Mouse (Mus musculus) testis, adult 2 months (tissue): ENCODE data around the gene Eme2. TPM values are rescaled to one million over a fixed set of nuclear protein-coding genes. Genes with fewer than 3 reads are reported as not detected.

Experiments used
- H3K27ac ChIP-seq: fragments of 200-500 bp; 2 replicates; pipeline ENCODE4 v1.5.1; 2012; ENCODE audit warnings: low read depth, low read length; ENCODE audit not compliant: control insufficient read depth, insufficient read depth
- H3K27me3 ChIP-seq: fragments of 200-500 bp; 2 replicates; pipeline ENCODE4 v1.6.1; 2012; ENCODE audit warnings: mild to moderate bottlenecking, low read length, moderate library complexity; ENCODE audit not compliant: control insufficient read depth, insufficient read depth
- H3K36me3 ChIP-seq: fragments of 200-500 bp; 2 replicates; pipeline ENCODE4 v1.6.1; 2012; ENCODE audit warnings: mild to moderate bottlenecking, low read length; ENCODE audit not compliant: control insufficient read depth, insufficient read depth
- H3K4me1 ChIP-seq: fragments of 200-500 bp; 2 replicates; pipeline ENCODE4 v1.6.1; 2012; ENCODE audit warnings: low read length; ENCODE audit not compliant: control insufficient read depth, insufficient read depth
- H3K4me3 ChIP-seq: fragments of 200-500 bp; 2 replicates; pipeline ENCODE4 v1.5.1; 2012; ENCODE audit warnings: low read depth, mild to moderate bottlenecking, low read length, moderate library complexity, mixed read lengths; ENCODE audit not compliant: control insufficient read depth
- CTCF ChIP-seq: fragments of 200-500 bp; IDR thresholded peaks from 2 replicates; pipeline ENCODE4 v1.5.1; 2012; ENCODE audit warnings: low read depth, mild to moderate bottlenecking, inconsistent platforms, low read length, moderate library complexity; ENCODE audit not compliant: control insufficient read depth, insufficient read depth, insufficient replicate concordance
- POLR2A ChIP-seq: fragments of 200-500 bp; IDR thresholded peaks from 2 replicates; pipeline ENCODE4 v1.6.1; 2012; ENCODE audit warnings: low read depth, mild to moderate bottlenecking, inconsistent platforms, low read length, moderate library complexity; ENCODE audit not compliant: control insufficient read depth
- polyA plus RNA-seq: library from polyadenylated mRNA; depleted of rRNA; stranded (reverse); fragments of >200 nt; gene quantifications from 2 replicates; pipeline ENCODE4 v1.2.3, GENCODE M21; 2012

Eme2 gene
- polyA plus RNA-seq, 1 experiment = 28.0 TPM

DNA sequence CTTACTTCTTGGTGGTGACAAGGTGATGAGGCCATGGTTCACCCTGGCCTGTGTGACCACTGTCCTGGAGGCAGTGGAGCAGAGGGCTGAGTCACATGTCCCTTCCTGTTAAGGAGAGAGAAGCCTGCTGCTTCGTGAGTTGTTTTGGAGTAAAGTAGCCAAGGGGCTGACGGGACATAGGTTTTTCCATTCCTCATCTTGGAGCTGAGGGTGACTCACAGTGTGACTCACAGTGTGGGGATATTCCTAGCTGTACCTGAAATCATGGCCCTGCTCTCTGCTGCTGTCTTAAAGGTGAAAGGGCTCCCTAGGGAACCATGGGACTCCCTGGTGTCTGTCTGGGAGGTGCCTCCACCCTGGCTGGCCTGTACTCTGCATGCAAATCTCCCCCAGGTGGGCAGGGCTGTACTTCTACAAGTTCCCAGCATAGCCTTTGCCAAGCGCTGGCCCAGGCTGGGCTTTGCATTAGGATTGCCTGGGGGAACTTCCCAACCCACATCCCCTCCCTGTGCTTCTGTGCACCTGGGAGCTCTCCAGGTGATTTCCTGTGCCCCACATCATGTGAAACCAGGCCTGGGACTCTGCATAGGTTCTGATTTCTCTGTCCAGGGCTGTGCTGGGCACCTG, 38.9 kb downstream of the Eme2 start:
- TF ChIP-seq CTCF (no peak), POLR2A (no peak)
- Histone ChIP-seq H3K36me3 (peaks cover 3% of the 10 kb centered on the region; the same call in 1 of the 2 replicates), H3K27me3 (no peaks in the 10 kb centered on the region), H3K27ac (no peak overlapping the region), H3K4me1 (no peaks in the 10 kb centered on the region; the same call in 1 of the 2 replicates), H3K4me3 (no peak overlapping the region)

DNA sequence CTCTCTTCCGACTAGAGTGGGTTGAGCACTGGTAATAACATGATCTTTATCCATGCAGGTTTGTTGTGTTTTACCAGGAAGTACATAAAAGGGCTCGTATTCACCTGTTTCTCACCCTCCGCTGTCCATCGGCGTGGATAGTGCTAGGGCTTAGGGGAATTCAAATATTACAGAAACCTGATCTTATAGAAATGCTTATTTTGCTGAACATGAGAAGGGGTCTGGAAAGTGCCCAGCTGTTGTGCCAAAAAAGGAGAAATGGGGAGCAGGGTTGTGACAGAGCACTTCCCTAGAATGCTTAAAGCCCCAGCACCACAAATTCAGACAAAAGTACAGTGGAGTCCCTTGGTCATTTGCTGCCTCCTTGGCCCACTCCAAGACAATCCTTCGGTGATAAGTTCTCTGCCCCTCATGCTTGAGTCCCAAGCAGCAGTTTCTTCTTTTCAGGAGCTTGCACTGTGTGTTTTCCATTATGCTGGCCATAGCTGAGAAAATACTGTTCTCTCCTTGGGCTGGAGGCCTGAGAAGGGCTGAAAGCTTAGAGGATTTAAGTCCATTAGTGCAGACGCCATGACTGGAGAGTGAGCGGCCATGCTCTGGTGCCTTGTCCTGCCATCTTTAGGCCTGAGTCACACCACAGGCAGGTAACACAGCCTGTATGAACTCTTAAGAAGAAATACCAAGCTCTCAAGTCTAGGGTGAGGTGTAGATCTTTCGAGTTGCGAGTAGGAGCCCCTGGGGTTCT, 43.3 kb downstream of the Eme2 start:
- peak overlapping the region; percentile 81; the same call in 1 of the 2 replicates for H3K4me3 ChIP-seq
- H3K36me3 ChIP-seq = 0 out of 2 replicates have a peak, but pooled peaks cover 3% of the 10 kb centered on the region
- no peaks in the 10 kb centered on the region for H3K27me3 ChIP-seq
- no peak overlapping the region for H3K27ac ChIP-seq
- H3K4me1 ChIP-seq = no peaks in the 10 kb centered on the region; the same call in 1 of the 2 replicates
- no peak for TF ChIP-seq POLR2A
- TF ChIP-seq CTCF = no peak

DNA sequence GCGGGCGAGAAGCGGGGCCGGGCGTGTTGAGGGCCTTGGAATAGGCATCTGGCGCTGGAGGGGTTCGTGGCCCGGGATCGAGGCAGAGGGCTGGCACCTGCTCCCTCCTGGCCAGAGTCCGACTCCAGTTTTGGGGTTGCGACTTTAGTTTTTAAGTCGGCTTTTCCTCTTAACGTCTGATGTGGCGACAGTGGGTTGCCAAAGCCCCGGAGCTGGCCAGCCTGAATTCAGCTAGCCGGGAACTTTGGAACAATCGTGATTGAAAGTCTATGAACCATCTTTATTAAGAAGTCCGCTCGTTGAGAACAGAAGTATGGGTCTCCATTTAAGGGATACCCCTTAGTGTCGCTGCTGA, 44.1 kb downstream of the Eme2 start:
- TF ChIP-seq CTCF (no peak), POLR2A (no peak)
- Histone ChIP-seq H3K4me3 (peak overlapping the region; percentile 81), H3K27me3 (no peaks in the 10 kb centered on the region), H3K36me3 (0 out of 2 replicates have a peak, but pooled peaks cover 2% of the 10 kb centered on the region), H3K4me1 (no peaks in the 10 kb centered on the region; the same call in 1 of the 2 replicates), H3K27ac (peak overlapping the region; percentile 79)

DNA sequence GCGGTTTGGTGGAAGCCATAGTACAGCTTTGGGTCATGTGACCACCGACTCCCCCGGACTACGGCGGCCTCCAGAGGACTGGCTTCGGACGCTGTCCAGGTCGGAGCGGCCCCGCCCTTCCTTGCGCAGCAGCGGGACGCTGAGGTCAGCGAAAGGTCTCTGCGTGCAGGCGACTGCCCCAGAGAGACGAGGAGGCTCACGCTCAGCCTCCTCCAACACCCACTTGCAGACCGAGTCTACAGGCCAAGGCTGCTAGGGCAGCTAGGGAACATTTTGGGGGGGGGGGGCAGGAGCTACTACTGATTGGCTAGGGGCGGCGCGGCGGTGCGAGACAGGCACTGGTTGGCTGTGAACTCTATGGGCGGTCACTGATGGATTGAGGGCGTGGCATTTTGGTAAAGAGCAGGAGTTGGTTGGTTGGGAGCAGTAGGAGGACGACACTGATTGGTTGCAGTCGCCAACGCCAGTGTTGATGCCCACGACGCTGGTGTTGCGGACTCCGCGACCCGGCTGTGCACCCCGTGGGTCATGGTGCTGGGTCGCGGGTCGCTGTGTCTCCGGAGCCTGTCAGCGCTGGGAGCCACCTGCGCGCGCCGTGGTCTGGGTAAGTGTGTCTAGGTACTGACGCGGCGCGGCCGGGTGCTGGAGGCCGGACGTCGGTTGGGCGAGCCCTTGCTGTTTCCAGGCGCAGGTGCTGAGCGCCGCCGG, 44.7 kb downstream of the Eme2 start, which contains the start of gene Fahd1:
Fahd1 (minus strand) TSS at position 300 of the 708 bp plus-strand sequence.
- Histone ChIP-seq H3K4me3 (peak within 1 kb of the TSS; percentile 81), H3K4me1 (no peaks in the 10 kb centered on the region; the same call in 1 of the 2 replicates), H3K27ac (peak within 1 kb of the TSS; percentile 79), H3K36me3 (0 out of 2 replicates have a peak, but pooled peaks cover 2% of the 10 kb centered on the region), H3K27me3 (no peaks in the 10 kb centered on the region)
- TF ChIP-seq CTCF = no peak
- peak; percentile 39; the same call in 1 of the 2 replicates for TF ChIP-seq POLR2A

DNA sequence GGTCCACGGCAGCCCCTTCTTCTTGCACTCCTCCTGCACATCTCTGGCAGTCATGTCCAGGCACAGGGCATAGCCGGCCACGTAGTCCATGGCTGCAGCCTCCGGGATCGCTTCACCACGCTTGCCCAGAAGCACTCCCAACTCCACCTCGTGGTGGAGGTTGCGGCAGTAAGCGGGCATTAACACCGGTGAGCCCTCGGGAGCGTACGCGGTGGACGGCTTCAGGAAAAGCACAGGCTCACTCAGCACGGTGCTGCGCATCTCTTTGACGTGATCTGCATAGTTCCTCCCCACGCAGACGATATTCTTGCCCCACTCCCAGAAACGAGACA, 45.2 kb downstream of the Eme2 start:
- Histone ChIP-seq H3K27ac (peak overlapping the region; percentile 78), H3K36me3 (0 out of 2 replicates have a peak, but pooled peaks cover 2% of the 10 kb centered on the region), H3K4me1 (no peaks in the 10 kb centered on the region; the same call in 1 of the 2 replicates), H3K27me3 (no peaks in the 10 kb centered on the region), H3K4me3 (peak overlapping the region; percentile 81)
- 0 out of 2 replicates have a peak, but pooled peaks have one; percentile 24 for TF ChIP-seq CTCF
- TF ChIP-seq POLR2A = 0 out of 2 replicates have a peak, but pooled peaks have one; percentile 56

DNA sequence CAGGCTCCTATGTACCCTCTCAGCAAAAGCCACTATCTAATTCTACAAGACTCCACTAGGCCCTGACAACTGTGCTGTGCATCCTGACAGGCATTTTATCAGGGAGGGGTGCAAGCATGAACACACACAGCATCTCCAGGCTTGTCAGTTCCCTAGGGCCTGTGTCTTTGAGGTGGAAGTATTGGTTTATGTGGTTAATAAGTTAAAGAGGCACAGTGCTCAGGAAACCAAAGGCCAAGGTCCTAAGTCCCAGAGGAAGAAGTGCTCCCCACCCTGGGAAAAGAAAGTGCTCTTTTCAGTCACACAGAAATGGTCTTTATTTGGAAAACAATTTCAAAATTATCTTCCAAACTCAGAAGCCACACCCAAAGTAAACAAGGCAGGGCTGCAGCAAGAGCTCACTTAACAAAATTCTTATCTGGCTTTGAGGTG, 46.3 kb downstream of the Eme2 start:
- H3K27me3 ChIP-seq = no peaks in the 10 kb centered on the region

More for the DNA sequence above, 46.3 kb downstream of the Eme2 start:
- Histone ChIP-seq H3K27ac (no peak overlapping the region), H3K4me3 (no peak overlapping the region), H3K4me1 (no peaks in the 10 kb centered on the region; the same call in none of the 2 replicates), H3K36me3 (0 out of 2 replicates have a peak, but pooled peaks cover 2% of the 10 kb centered on the region)
- no peak for TF ChIP-seq POLR2A
- TF ChIP-seq CTCF = no peak
